Mouse (Mus musculus): ENCODE results near the gene Krba1.

Gene Krba1

GRCm38 (mm10) chr6:48448527-48448926 lies 53.1 kb downstream of the Krba1 start:
- DNase-seq (ENCODE audit: low spot score) = no peak

- DNase-seq (ENCODE audit: low spot score) = no peak
These were observed 56.8 kb downstream of the Krba1 start for GRCm38 (mm10) chr6:48452151-48452550.

GRCm38 (mm10) chr6:48452771-48453170 lies 57.4 kb downstream of the Krba1 start:
- no peak for DNase-seq (ENCODE audit: low spot score)

- no peak for DNase-seq (ENCODE audit: low spot score)
These were observed 69.7 kb downstream of the Krba1 start for GRCm38 (mm10) chr6:48464966-48465679.

GRCm38 (mm10) chr6:48466715-48467114 lies 71.3 kb downstream of the Krba1 start:
- no peak for DNase-seq (ENCODE audit: low spot score)

GRCm38 (mm10) chr6:48467490-48467889 lies 72.1 kb downstream of the Krba1 start:
- no peak for DNase-seq (ENCODE audit: low spot score)
